Mouse (Mus musculus) gonadal fat pad, adult 2 months (tissue): Measurements from ENCODE around the gene Nceh1. TPM values are rescaled to one million over a fixed set of nuclear protein-coding genes. Genes with fewer than 3 reads are reported as not detected.
A peak's percentile ranks its signal among the peaks of the same experiment; 100 is the strongest.

Experiments
- DNase-seq: peaks from one replicate; pipeline ENCODE4 v3.0.0-alpha.2; 2012; ENCODE audit warnings: low read depth
- polyA plus RNA-seq: library from polyadenylated mRNA; depleted of rRNA; stranded (reverse); fragments of >200 nt; gene quantifications from 2 replicates; pipeline ENCODE4 v1.2.3, GENCODE M21; 2012; rRNA removed

Gene Nceh1
- polyA plus RNA-seq = 8.8 and 12.8 TPM in 2 replicates

DNA sequence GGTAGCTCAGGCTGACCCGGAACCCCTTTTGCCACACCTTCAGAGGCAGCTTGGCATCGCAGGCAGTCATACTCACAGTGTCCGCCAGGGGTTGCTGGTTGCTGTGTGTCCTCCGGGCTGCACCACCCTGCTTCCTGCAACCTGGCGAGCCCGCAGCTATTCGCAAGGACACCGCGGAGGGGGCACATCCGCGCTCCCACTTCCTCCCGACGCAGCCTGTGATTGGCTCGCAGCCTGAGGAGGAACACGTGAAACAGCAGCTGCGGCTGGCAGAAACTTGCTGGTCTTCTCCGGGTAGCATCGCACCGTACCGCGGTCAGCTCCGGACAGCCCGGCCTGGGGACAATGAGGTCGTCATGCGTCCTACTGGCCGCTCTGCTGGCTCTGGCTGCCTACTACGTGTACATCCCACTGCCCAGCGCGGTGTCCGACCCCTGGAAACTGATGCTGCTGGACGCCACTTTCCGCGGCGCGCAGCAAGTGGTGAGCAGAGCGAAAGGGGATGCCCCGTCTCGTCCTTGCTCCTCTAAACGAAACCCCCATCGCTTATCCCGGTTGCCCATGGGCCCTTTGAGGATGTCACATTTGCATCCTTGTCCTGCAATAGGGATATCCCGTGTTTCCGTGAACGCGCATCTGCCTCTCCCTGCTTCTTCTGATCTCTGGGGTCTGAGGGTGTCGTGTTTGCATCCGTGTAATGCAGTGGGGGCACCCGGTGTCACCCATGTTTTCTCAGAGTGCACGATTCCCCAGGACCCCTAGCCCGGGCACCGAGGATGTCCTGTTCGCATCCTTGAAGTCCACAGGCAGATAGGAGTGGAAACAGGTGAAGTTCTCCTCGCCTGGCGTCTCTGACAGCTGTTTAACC is at the start of gene Nceh1:
Gene Nceh1, plus strand, starts transcription at position 233 of the 868 bp plus-strand sequence.
- peak; percentile 10 for DNase-seq

DNA sequence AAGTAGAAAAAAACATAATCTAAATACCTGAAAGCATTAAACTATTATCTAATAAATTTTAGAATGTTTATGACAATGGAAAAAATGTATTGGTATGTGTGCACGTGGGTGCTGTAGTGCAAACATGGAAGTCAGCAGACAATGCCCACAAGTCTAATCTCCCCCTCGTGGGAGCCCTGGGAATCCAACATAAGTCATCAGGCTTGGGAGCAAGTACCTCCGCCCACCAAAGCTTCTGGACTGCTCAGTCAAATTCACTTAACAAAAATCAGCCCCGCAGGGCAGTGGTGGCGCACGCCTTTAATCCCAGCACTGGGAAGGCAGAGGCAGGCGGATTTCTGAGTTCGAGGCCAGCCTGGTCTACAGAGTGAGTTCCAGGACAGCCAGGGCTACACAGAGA is 42.7 kb upstream of the Nceh1 start:
- no peak for DNase-seq

DNA sequence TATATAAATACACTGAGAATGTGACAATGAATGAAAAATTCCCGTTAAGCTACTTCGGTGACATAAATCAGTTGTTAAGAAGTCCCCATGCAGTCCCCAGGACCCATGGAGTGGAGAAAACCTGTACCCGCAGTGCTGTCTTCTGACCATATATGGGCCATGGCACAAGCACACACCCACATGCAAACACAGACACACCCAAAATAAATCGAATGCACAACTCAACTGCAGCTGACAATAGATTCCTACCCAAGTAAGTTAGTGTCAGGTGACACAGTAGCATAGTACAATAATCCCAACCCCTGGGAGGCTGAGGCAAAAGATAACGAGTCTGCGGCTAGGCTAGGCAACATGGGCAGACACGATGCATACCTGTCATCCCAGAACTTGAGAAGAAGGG is 39.2 kb upstream of the Nceh1 start:
- DNase-seq = no peak

DNA sequence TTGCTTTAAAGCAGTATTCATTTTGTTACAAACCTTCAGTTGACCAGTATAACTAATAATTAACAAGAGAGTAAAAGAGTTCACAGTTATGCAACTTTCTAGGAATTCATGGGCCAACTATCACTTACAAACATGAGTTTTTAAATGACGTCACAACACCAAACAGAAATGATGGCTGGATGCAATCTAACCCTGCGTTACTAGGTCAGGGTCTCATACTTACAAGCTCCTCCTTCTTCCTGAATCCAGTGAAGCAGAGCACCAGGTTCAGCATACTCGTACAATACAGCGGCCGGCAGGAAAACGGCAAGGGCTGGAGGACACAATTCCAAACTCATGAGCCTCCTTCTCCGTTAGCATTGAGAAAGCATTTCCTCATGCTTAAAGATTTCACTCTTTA is 37.0 kb upstream of the Nceh1 start:
- no peak for DNase-seq

DNA sequence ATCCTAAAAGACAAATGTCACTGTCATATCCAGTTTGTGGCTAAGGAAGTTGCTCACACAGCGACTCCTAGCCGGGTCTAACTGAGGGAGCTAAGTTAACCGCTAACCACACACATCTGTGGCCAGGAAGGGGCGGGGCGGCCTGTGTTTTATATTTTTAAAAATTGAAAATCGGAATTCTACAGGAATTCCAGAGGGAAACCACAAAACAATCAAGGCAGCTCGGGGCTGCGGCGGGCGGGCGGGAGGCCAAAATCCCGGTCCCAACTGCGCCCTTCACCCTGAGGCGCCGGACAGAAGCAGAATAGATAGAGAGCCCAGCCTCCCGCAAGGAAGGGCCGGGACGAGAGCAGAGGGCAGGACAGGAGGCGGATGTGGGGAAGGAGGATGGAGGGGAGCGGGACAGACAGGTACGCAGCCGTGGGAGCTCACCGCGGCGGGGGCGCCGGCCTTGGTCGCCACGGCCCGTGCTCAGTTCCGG is 29.5 kb upstream of the Nceh1 start:
- no peak for DNase-seq

DNA sequence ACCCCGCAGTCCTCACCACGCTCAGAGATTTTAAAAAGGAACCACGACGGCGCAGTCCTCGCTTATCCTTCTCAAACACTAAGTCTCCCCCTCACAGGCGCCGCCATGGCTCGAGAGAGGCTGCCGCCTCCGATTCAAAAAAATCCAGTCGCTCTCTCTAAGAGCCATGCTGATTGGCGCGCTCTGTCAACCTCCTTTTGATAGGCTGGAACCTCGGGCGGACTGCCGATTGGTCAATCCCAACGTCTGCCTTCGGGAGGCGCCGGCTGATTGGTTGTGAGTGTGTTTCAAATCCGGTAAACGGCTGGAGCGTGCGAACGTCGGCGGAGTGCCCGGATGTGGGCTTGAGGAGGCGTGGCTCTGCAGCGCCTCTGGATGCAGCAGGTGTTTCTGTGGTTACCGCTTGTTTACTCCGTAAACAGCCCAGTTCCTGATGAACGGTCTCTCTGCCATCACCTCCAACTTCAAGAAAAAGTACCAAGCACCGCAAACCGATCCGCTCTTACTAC is 29.0 kb upstream of the Nceh1 start, which contains the start of gene Ect2:
Gene Ect2, minus strand, starts transcription at position 178 of the 509 bp plus-strand sequence.
- DNase-seq = peak; percentile 80

DNA sequence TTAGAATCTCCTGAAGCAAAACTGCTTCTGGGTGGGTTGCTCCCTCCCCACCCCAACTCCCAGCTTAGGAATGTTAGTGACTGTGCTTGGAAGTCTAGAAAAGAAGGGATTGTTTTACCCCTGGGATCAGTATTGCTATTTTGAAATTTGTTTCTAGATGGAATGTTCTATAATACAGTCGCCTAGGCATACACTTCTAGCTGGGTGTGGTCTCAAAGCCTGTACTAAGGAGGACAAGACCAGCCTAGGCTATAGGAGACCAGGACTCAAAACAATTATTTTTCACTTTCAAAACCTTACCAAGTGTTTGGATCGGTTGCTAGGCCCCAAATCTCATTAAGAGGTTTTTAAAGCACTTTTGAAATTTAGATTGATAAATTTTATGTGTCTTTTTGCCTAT is 28.5 kb upstream of the Nceh1 start:
- no peak for DNase-seq

- no peak for DNase-seq
Observed at GRCm38 (mm10) chr3:27155051-27155855, 27.5 kb upstream of the Nceh1 start.

DNA sequence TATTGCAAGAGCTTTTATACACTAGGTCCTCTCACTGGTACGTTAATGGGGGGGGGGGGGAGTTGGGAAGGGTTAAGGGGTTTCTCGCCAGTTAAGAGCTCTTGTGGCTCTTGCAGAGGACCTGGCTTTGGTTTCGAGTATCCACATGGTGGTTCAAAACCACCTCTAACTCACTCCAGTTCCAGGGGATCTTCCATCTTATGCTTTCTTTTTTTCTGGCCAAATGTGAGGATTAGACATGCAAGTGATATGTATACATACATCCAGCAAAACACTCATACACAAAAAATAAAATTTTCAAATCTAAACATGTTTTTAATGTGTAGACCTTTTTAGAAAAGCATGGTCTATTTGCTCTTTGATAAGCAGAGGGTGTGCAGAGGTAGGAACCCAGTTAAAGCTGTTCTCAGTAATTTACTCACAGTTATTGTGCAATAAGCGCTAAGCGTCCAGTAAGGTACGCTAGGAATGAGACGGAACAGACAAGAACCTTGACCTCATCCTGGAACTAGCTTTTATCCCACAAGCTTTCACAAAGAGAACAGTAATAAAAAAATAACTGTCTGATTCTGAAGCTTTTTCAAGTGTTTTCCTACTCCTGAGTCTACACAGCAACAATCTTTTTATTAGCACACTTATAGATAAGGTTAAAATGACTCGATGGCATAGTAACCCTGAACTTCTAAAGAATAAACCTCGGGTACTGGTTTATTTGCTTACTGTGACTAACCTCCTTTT is 26.7 kb upstream of the Nceh1 start:
- DNase-seq = no peak

DNA sequence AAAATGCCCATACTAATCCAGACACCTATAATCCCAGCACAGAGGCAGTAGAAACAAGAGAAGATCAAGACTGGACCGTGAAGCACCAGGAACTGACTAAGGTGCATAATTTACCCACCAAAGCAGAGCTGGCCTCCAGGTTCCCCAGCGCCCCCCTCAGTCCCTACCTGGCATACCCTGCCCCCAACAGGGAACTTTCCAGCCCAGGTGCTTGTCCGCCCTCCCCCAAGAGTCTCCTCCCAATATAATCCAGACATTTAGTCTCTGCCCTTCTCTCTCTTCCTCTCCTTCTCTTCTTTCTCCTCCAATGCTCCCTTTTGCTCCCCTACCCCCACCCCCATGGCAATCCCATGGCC is 26.2 kb upstream of the Nceh1 start:
- no peak for DNase-seq

DNA sequence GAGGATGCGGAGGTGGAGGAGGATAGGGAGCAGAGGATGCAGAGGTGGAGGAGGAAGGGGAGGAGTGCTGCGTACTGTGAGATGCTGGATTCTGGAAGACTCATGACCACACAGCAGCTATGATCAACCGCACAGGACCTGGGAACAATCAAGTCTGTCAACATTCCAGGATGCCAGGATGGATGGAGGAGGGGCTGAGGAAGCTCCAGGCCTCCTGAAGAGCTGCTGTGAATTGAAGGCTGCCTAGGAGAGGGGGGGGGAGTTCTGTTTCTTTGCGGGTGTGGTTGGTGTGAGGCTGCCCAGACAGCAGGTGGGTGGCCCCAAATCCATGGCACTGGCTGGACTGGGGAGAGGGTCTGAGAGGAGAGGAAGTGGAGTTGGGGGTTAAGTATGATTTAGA is 23.9 kb upstream of the Nceh1 start:
- DNase-seq = no peak

GRCm38 (mm10) chr3:27161645-27162409 is 20.9 kb upstream of the Nceh1 start:
- no peak for DNase-seq

DNA sequence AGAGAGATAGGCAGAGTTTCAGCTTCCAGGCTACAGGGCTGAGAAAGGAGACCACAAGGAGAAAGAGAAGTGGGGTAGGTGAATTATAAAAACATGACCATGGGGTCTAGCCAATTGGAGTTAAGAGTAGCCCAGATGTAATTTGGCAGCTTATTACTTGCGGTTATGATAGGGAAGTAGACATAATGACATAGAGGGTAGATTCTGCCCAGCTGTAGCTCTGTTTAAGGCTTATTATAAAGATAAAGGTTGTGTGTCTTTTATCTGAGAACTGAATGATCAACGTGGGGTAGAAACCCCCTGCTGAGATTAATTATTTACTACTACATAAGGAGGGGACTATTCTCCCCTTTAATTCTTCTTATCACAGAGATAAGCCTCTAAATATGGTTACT is 20.4 kb upstream of the Nceh1 start:
- DNase-seq = no peak

- no peak for DNase-seq
Observed at GRCm38 (mm10) chr3:27165481-27166065, 17.2 kb upstream of the Nceh1 start.

DNA sequence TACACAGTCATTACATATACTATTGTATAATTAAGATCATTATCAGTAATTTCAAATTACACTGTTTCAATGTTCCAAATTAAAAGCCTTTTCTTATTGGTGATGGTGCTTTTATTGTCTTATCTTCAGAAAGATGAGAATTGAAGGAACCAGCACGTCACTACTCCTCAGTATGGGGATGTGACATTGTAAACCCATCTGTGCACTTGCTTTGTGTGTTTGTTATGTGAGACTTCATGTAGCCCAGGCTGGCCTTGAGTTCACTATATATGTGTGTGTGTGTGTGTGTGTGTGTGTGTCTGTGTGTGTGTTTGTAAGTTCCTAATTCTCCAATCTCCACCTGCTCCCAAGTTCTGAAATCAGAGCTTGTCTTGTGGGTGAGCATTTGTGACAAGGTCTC is 12.5 kb upstream of the Nceh1 start:
- DNase-seq = no peak

- no peak for DNase-seq
Observed at GRCm38 (mm10) chr3:27179711-27180110, 3.1 kb upstream of the Nceh1 start.

GRCm38 (mm10) chr3:27183601-27184175 is 923 bp downstream of the Nceh1 start:
- no peak for DNase-seq

GRCm38 (mm10) chr3:27188386-27188785 is 5.6 kb downstream of the Nceh1 start:
- no peak for DNase-seq

- no peak for DNase-seq
Observed at GRCm38 (mm10) chr3:27189320-27190261, 6.8 kb downstream of the Nceh1 start.
